Comparison of ENCODE assay signal across 19 mouse cellular contexts in the genomic region with DNA sequence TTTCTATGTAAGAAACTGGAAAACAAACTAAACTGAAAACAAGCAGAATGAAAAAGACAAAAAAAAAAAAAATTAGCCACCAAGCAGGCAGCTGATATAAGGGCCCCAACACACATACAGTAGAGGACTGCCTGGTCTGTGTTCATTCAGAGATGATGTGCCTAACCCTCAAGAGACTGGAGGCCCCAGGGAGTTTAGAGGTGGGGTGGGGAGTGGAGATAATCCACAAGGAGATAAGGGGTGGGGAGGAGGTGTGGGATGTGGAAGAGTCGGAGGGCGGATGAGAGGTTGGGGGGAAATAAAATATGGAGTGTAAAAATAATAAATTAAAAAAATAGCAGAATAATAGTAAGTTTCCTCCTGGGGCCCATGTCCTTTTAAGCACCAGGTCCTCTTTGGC.
"Had no signal": no experiment of that assay in that cellular context is flagged by ENCODE, and none has a peak within 500 bp of the region (broad histone marks: within the 10 kb centered on the region; RNA-seq: fewer than 3 reads in every experiment).

No protein-coding gene starts in this region.

- DNase-seq: kidney, adult 2 months; kidney, postnatal 25 days; layer of hippocampus, adult 9-11 months; lung, postnatal 10 days; lung, postnatal 36 days; right cerebral cortex, postnatal 4 days; thymus, adult 2 months; thymus, postnatal 14 days; thymus, postnatal 4 days had no signal

- H3K4me2 ChIP-seq: limb, embryonic 13.5 days; lung, embryonic 15.5 days; midbrain, embryonic 13.5 days had no signal

- H3K9me3 ChIP-seq: limb, embryonic 10.5 days; limb, embryonic 13.5 days; lung, embryonic 15.5 days; megakaryocyte, embryonic 14.5 days; midbrain, embryonic 10.5 days; midbrain, embryonic 13.5 days had no signal

- H3K4me1 ChIP-seq: limb, embryonic 10.5 days; limb, embryonic 13.5 days; lung, embryonic 15.5 days; midbrain, embryonic 10.5 days; midbrain, embryonic 13.5 days had no signal

- H3K27me3 ChIP-seq: limb, embryonic 13.5 days; lung, embryonic 15.5 days; megakaryocyte, embryonic 14.5 days; midbrain, embryonic 13.5 days had no signal

- ATAC-seq: intestine, postnatal 0 days; midbrain, embryonic 13.5 days; midbrain, embryonic 16.5 days had no signal

- H3K27ac ChIP-seq: kidney, postnatal 0 days; layer of hippocampus, adult 2 months; limb, embryonic 10.5 days; limb, embryonic 13.5 days; lung, embryonic 15.5 days; midbrain, embryonic 10.5 days; midbrain, embryonic 13.5 days had no signal

- H3K4me3 ChIP-seq: layer of hippocampus, adult 2 months; limb, embryonic 10.5 days; limb, embryonic 13.5 days; lung, embryonic 15.5 days; megakaryocyte, embryonic 14.5 days; midbrain, embryonic 10.5 days; midbrain, embryonic 13.5 days had no signal

- H3K36me3 ChIP-seq: limb, embryonic 10.5 days; limb, embryonic 13.5 days; lung, embryonic 15.5 days; midbrain, embryonic 10.5 days; midbrain, embryonic 13.5 days had no signal

- H3K9ac ChIP-seq: limb, embryonic 13.5 days; lung, embryonic 15.5 days; midbrain, embryonic 13.5 days had no signal
